Mouse (Mus musculus) layer of hippocampus, adult 2 months (tissue): ENCODE results near the gene Trappc2. TPM values are rescaled to one million over a fixed set of nuclear protein-coding genes. Genes with fewer than 3 reads are reported as not detected.

ENCODE experiments used
- DNase-seq, 2 experiments: peaks; one replicate each; pipeline ENCODE4 v3.0.0; 2022; ENCODE audit warnings: low spot score in 2 of 2
- H3K27ac ChIP-seq: fragments of 200-600 bp; 2 replicates; pipeline ENCODE4 v1.8.1; 2022
- H3K4me3 ChIP-seq: fragments of 200-600 bp; 2 replicates; pipeline ENCODE4 v1.8.1; 2022; ENCODE audit warnings: mild to moderate bottlenecking
- CTCF ChIP-seq: fragments of 200-600 bp; conservative IDR thresholded peaks from 2 replicates; pipeline ENCODE4 v1.8.1; 2022; ENCODE audit warnings: antibody characterized with exemption, mild to moderate bottlenecking, moderate library complexity
- long read RNA-seq, 2 experiments: library from polyadenylated mRNA; stranded (forward); transcript quantifications; one replicate each; pipeline ENCODE4 v2.0.0; 2021; ENCODE audit warnings: borderline mapping rate in 2 of 2
- total RNA-seq, 2 experiments: library from RNA; stranded (reverse); gene quantifications; 2 replicates each; pipeline ENCODE4 v1.2.3; 2021

Gene Trappc2
- total RNA-seq = 10 to 100 TPM; 49.0 to 59.3 TPM
- long read RNA-seq, experiment 1, transcript Trappc2-203 (5 exons, 1,613 nt) = major isoform, 37 of 45 reads
- long read RNA-seq, experiment 1, partial matches to known transcripts = 2 of 45 reads
- long read RNA-seq, experiment 1, other reads (novel, unspliced or antisense) = 1 of 45 reads
- long read RNA-seq, experiment 2, transcript Trappc2-203 (5 exons, 1,613 nt) = major isoform, 54 of 64 reads
- long read RNA-seq, experiment 2, partial matches to known transcripts = 2 of 64 reads
- long read RNA-seq, experiment 2, other reads (novel, unspliced or antisense) = 6 of 64 reads

GRCm38 (mm10) chrX:166440036-166440615 lies at the start of gene Trappc2:
TSS of gene Trappc2 (plus strand) at chrX:166440574.
- Histone ChIP-seq H3K4me3 (peak within 1 kb of the TSS; percentile 76), H3K27ac (peak within 1 kb of the TSS; percentile 94)
- no peak for DNase-seq
- no peak for TF ChIP-seq CTCF

GRCm38 (mm10) chrX:166393753-166394152 lies 46.6 kb upstream of the Trappc2 start:
- DNase-seq = no peak
- peak; percentile 53 for TF ChIP-seq CTCF
- H3K27ac ChIP-seq = no peak overlapping the region
- H3K4me3 ChIP-seq = no peak overlapping the region

GRCm38 (mm10) chrX:166407865-166408264 lies 32.5 kb upstream of the Trappc2 start:
- Histone ChIP-seq H3K27ac (no peak overlapping the region), H3K4me3 (no peak overlapping the region)
- no peak for DNase-seq
- TF ChIP-seq CTCF = no peak

- Histone ChIP-seq H3K27ac (no peak overlapping the region), H3K4me3 (no peak overlapping the region)
- peak in 1 of 2 experiments; percentile 31 for DNase-seq
- peak; percentile 75 for TF ChIP-seq CTCF
Measured at GRCm38 (mm10) chrX:166416196-166416595, 24.2 kb upstream of the Trappc2 start.

- Histone ChIP-seq H3K27ac (no peak overlapping the region), H3K4me3 (no peak overlapping the region)
- no peak for TF ChIP-seq CTCF
- no peak for DNase-seq
Measured at GRCm38 (mm10) chrX:166434812-166435211, 5.6 kb upstream of the Trappc2 start.

GRCm38 (mm10) chrX:166440616-166441063 lies 266 bp downstream of the Trappc2 start, which contains the start of gene Ofd1:
TSS of gene Ofd1 (minus strand) at chrX:166440704.
- Histone ChIP-seq H3K4me3 (peak within 1 kb of the TSS; percentile 76), H3K27ac (peak within 1 kb of the TSS; percentile 94)
- no peak; the same call in 1 of the 2 replicates for TF ChIP-seq CTCF
- DNase-seq = peak; percentile 78 to 85

GRCm38 (mm10) chrX:166444552-166444951 lies 4.2 kb downstream of the Trappc2 start:
- Histone ChIP-seq H3K27ac (no peak overlapping the region), H3K4me3 (no peak overlapping the region)
- DNase-seq = no peak
- TF ChIP-seq CTCF = no peak

- no peak for DNase-seq
- Histone ChIP-seq H3K27ac (no peak overlapping the region), H3K4me3 (no peak overlapping the region)
- TF ChIP-seq CTCF = no peak
Measured at GRCm38 (mm10) chrX:166453532-166453931, 13.2 kb downstream of the Trappc2 start.

GRCm38 (mm10) chrX:166454331-166454730 lies 14.0 kb downstream of the Trappc2 start:
- TF ChIP-seq CTCF = peak; percentile 46
- no peak overlapping the region for H3K4me3 ChIP-seq
- H3K27ac ChIP-seq = no peak overlapping the region
- DNase-seq = no peak

GRCm38 (mm10) chrX:166455525-166455924 lies 15.2 kb downstream of the Trappc2 start:
- DNase-seq = no peak

GRCm38 (mm10) chrX:166468321-166468720 lies 27.9 kb downstream of the Trappc2 start:
- H3K4me3 ChIP-seq = no peak overlapping the region
- no peak overlapping the region for H3K27ac ChIP-seq
- no peak for DNase-seq
- no peak for TF ChIP-seq CTCF

More at GRCm38 (mm10) chrX:166455525-166455924, 15.2 kb downstream of the Trappc2 start:
- Histone ChIP-seq H3K27ac (no peak overlapping the region), H3K4me3 (no peak overlapping the region)
- TF ChIP-seq CTCF = no peak

GRCm38 (mm10) chrX:166472612-166473011 lies 32.2 kb downstream of the Trappc2 start:
- H3K27ac ChIP-seq = no peak overlapping the region
- DNase-seq = no peak
- H3K4me3 ChIP-seq = no peak overlapping the region
- TF ChIP-seq CTCF = no peak

- H3K27ac ChIP-seq = no peak overlapping the region
- TF ChIP-seq CTCF = no peak
- DNase-seq = no peak
- H3K4me3 ChIP-seq = peak overlapping the region; percentile 67
Measured at GRCm38 (mm10) chrX:166477393-166477792, 37.0 kb downstream of the Trappc2 start.
